Mouse (Mus musculus): Measurements from ENCODE around the gene Cbr3. TPM values are rescaled to one million over a fixed set of nuclear protein-coding genes. Genes with fewer than 3 reads are reported as not detected.

The Cbr3 gene
- polyA plus RNA-seq, 1 experiment, result 11.5 TPM

DNA sequence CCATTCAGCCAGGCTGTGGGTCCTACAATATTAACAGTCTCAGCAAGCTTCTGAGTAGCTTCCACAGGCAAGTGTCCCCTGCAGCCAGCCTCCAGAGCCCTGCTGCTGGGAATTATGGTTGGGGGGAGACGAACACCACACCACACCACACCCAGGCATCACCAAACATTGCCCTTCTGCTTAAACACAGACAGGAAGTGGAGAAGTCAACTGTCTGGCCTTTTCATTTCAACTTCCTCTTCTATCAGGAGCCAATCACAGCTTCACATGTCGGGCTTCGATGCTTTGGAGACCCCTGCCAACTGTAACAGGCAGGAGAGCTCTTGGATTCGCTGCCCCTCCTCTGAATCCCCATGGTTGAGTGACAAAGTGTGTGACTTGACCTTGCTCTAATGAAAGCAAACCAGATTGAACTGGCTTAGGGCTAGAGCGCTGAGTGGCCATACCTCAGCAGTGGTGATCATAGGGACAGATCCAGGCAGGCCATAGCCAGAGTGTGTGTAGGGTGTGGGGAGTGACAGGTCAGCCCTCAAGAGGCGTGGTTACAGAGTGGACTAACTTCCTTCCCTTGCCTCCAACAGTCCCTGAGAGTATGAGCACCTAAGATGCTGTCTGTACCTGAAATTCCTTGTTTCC, 8.3 kb downstream of the Cbr3 start:
- Histone ChIP-seq H3K4me3 (no peak overlapping the region), H3ac (ENCODE audit: control insufficient read depth, insufficient read length) (no peak overlapping the region), H3K4me2 (ENCODE audit: low read depth) (no peak overlapping the region), H3K79me2 (ENCODE audit: control insufficient read depth, insufficient read depth) (no peaks in the 10 kb centered on the region), H3K27me3 (ENCODE audit: control insufficient read depth, insufficient read depth, insufficient read length) (peaks cover 14% of the 10 kb centered on the region), H3K36me3 (ENCODE audit: control insufficient read depth, insufficient read depth) (no peaks in the 10 kb centered on the region)
- TF ChIP-seq USF1 (IDR thresholded peaks at IDR 0.05; ENCODE audit: low read depth) (no peak), MYOD1 (IDR thresholded peaks at IDR 0.05; ENCODE audit: control insufficient read depth in 1 of 3, insufficient read length in 2 of 3, low read depth in 2 of 3) (no peak), MYOG (IDR thresholded peaks at IDR 0.05; ENCODE audit: control insufficient read depth in 1 of 3, insufficient read depth in 1 of 3, insufficient read length in 2 of 3, low read depth in 2 of 3) (no peak), POLR2A (IDR thresholded peaks at IDR 0.05; ENCODE audit: insufficient read length, low read depth) (no peak), TCF12 (IDR thresholded peaks at IDR 0.05; ENCODE audit: insufficient read depth, poor library complexity, severe bottlenecking) (no peak), MAX (IDR thresholded peaks at IDR 0.05; ENCODE audit: low read depth) (no peak), SRF (IDR thresholded peaks at IDR 0.05; ENCODE audit: control insufficient read depth, insufficient read length, low read depth) (no peak), E2F4 (IDR thresholded peaks at IDR 0.05; ENCODE audit: insufficient read depth) (no peak), REST (IDR thresholded peaks at IDR 0.05; ENCODE audit: insufficient read depth, insufficient read length) (no peak), POLR2AphosphoS2 (IDR thresholded peaks at IDR 0.05; ENCODE audit: insufficient read length, low read depth) (no peak), CEBPB (IDR thresholded peaks at IDR 0.05; ENCODE audit: insufficient read depth, poor library complexity, severe bottlenecking) (no peak), TCF3 (IDR thresholded peaks at IDR 0.05; ENCODE audit: insufficient read length, low read depth) (no peak)

- TF ChIP-seq REST (IDR thresholded peaks at IDR 0.05; ENCODE audit: insufficient read depth, insufficient read length) (no peak), SRF (IDR thresholded peaks at IDR 0.05; ENCODE audit: control insufficient read depth, insufficient read length, low read depth) (no peak), E2F4 (IDR thresholded peaks at IDR 0.05; ENCODE audit: insufficient read depth) (no peak), TCF3 (IDR thresholded peaks at IDR 0.05; ENCODE audit: insufficient read length, low read depth) (no peak), MAX (IDR thresholded peaks at IDR 0.05; ENCODE audit: low read depth) (no peak), CEBPB (IDR thresholded peaks at IDR 0.05; ENCODE audit: insufficient read depth, poor library complexity, severe bottlenecking) (no peak)
- H3K36me3 ChIP-seq (ENCODE audit: control insufficient read depth, insufficient read depth), result no peaks in the 10 kb centered on the region
- no peak overlapping the region for H3ac ChIP-seq (ENCODE audit: control insufficient read depth, insufficient read length)
These were observed 9.7 kb downstream of the Cbr3 start for GRCm38 (mm10) chr16:93692744-93693143.

GRCm38 (mm10) chr16:93707116-93707515, 24.1 kb downstream of the Cbr3 start:
- H3K4me2 ChIP-seq (ENCODE audit: low read depth), result no peak overlapping the region
- H3ac ChIP-seq (ENCODE audit: control insufficient read depth, insufficient read length), result no peak overlapping the region
- no peak overlapping the region for H3K4me3 ChIP-seq
- TF ChIP-seq MYOG (IDR thresholded peaks at IDR 0.05; ENCODE audit: control insufficient read depth in 1 of 3, insufficient read depth in 1 of 3, insufficient read length in 2 of 3, low read depth in 2 of 3) (no peak), USF1 (IDR thresholded peaks at IDR 0.05; ENCODE audit: low read depth) (no peak), POLR2AphosphoS2 (IDR thresholded peaks at IDR 0.05; ENCODE audit: insufficient read length, low read depth) (no peak), REST (IDR thresholded peaks at IDR 0.05; ENCODE audit: insufficient read depth, insufficient read length) (no peak), POLR2A (IDR thresholded peaks at IDR 0.05; ENCODE audit: insufficient read length, low read depth) (no peak), TCF3 (IDR thresholded peaks at IDR 0.05; ENCODE audit: insufficient read length, low read depth) (no peak), CEBPB (IDR thresholded peaks at IDR 0.05; ENCODE audit: insufficient read depth, poor library complexity, severe bottlenecking) (no peak)
- peaks cover 13% of the 10 kb centered on the region for H3K27me3 ChIP-seq (ENCODE audit: control insufficient read depth, insufficient read depth, insufficient read length)
- H3K79me2 ChIP-seq (ENCODE audit: control insufficient read depth, insufficient read depth), result no peaks in the 10 kb centered on the region
- no peaks in the 10 kb centered on the region for H3K36me3 ChIP-seq (ENCODE audit: control insufficient read depth, insufficient read depth)

More at GRCm38 (mm10) chr16:93692744-93693143, 9.7 kb downstream of the Cbr3 start:
- peaks cover 22% of the 10 kb centered on the region for H3K27me3 ChIP-seq (ENCODE audit: control insufficient read depth, insufficient read depth, insufficient read length)
- no peaks in the 10 kb centered on the region for H3K79me2 ChIP-seq (ENCODE audit: control insufficient read depth, insufficient read depth)
- H3K4me2 ChIP-seq (ENCODE audit: low read depth), result no peak overlapping the region
- no peak overlapping the region for H3K4me3 ChIP-seq

DNA sequence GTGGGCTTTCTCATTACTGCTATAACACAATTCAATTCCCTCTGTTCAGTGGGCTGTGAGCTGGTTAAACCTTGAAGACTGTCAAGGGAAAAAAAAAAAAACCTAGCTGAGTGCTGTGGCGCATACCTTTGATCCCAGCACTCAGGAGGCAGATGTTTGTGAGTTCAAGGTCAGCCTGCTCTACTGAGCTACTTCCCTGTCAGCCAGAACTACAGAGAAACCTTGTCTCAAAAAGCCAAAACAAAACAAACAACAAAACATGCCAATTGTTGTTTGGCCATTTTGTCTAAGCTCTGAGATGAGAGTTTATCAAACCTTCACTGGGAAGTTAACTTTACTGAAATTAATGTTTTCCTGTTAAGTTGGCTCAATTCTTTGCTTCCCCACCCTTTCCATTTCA, 26.2 kb downstream of the Cbr3 start:
- peaks cover 13% of the 10 kb centered on the region for H3K27me3 ChIP-seq (ENCODE audit: control insufficient read depth, insufficient read depth, insufficient read length)
- H3K4me3 ChIP-seq, result no peak overlapping the region
- no peak for TF ChIP-seq MAX (IDR thresholded peaks at IDR 0.05; ENCODE audit: low read depth)
- no peak overlapping the region for H3ac ChIP-seq (ENCODE audit: control insufficient read depth, insufficient read length)
- no peak overlapping the region for H3K4me2 ChIP-seq (ENCODE audit: low read depth)
- H3K79me2 ChIP-seq (ENCODE audit: control insufficient read depth, insufficient read depth), result no peaks in the 10 kb centered on the region
- no peaks in the 10 kb centered on the region for H3K36me3 ChIP-seq (ENCODE audit: control insufficient read depth, insufficient read depth)

DNA sequence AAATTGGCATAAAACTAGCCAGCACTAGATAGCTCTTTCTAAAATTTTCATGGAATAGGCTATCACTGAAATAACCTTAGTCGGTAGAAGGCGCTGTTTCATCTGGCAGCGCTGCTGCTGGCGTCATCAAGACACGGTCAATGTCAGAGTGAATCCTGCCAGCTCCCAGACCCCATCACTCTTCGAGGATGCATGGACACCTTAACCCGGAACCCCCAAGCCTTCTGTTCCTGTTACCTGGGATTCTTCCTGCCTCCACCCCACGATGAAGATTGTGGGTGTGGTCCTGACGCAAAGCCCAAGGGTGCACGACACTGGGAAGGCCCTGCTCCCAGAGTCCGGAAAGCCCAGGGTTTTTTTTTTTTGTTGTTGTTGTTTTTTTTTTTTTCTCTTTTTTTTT, 27.9 kb downstream of the Cbr3 start:
- H3K27me3 ChIP-seq (ENCODE audit: control insufficient read depth, insufficient read depth, insufficient read length), result peaks cover 13% of the 10 kb centered on the region
- H3K79me2 ChIP-seq (ENCODE audit: control insufficient read depth, insufficient read depth), result no peaks in the 10 kb centered on the region
- peak overlapping the region; percentile 25 for H3K4me3 ChIP-seq
- peak overlapping the region; percentile 55 for H3K4me2 ChIP-seq (ENCODE audit: low read depth)
- TF ChIP-seq MYOD1 (IDR thresholded peaks at IDR 0.05; ENCODE audit: control insufficient read depth in 1 of 3, insufficient read length in 2 of 3, low read depth in 2 of 3), result no peak
- TF ChIP-seq E2F4 (IDR thresholded peaks at IDR 0.05; ENCODE audit: insufficient read depth), result no peak
- no peak for TF ChIP-seq MAX (IDR thresholded peaks at IDR 0.05; ENCODE audit: low read depth)
- TF ChIP-seq USF1 (IDR thresholded peaks at IDR 0.05; ENCODE audit: low read depth), result no peak
- TF ChIP-seq REST (IDR thresholded peaks at IDR 0.05; ENCODE audit: insufficient read depth, insufficient read length), result no peak
- TF ChIP-seq TCF12 (IDR thresholded peaks at IDR 0.05; ENCODE audit: insufficient read depth, poor library complexity, severe bottlenecking), result no peak
- no peak for TF ChIP-seq MYOG (IDR thresholded peaks at IDR 0.05; ENCODE audit: control insufficient read depth in 1 of 3, insufficient read depth in 1 of 3, insufficient read length in 2 of 3, low read depth in 2 of 3)
- TF ChIP-seq CEBPB (IDR thresholded peaks at IDR 0.05; ENCODE audit: insufficient read depth, poor library complexity, severe bottlenecking), result no peak
- no peak for TF ChIP-seq POLR2A (IDR thresholded peaks at IDR 0.05; ENCODE audit: insufficient read length, low read depth)
- TF ChIP-seq TCF3 (IDR thresholded peaks at IDR 0.05; ENCODE audit: insufficient read length, low read depth), result no peak
- TF ChIP-seq POLR2AphosphoS2 (IDR thresholded peaks at IDR 0.05; ENCODE audit: insufficient read length, low read depth), result no peak
- no peaks in the 10 kb centered on the region for H3K36me3 ChIP-seq (ENCODE audit: control insufficient read depth, insufficient read depth)
- H3ac ChIP-seq (ENCODE audit: control insufficient read depth, insufficient read length), result no peak overlapping the region

Data from myocyte (in vitro differentiated cells).